Mouse (Mus musculus) kidney, adult 2 months (tissue): ENCODE data around the gene Ccdc82. TPM values are rescaled to one million over a fixed set of nuclear protein-coding genes. Genes with fewer than 3 reads are reported as not detected.

Experiments used
- DNase-seq: peaks from one replicate; pipeline ENCODE4 v3.0.0; 2021
- H3K27ac ChIP-seq: fragments of 200-500 bp; 2 replicates; pipeline ENCODE4 v1.5.1; 2012; ENCODE audit warnings: low read depth, low read length, control low read depth, inconsistent platforms; ENCODE audit not compliant: insufficient read depth
- H3K27me3 ChIP-seq: fragments of 200-500 bp; replicated peaks from 2 replicates; pipeline ENCODE4 v1.6.1; 2012; ENCODE audit warnings: mild to moderate bottlenecking, moderate library complexity, low read length, inconsistent platforms; ENCODE audit not compliant: control insufficient read depth, insufficient read depth
- H3K36me3 ChIP-seq: fragments of 200-500 bp; 2 replicates; pipeline ENCODE4 v1.6.1; 2012; ENCODE audit warnings: mild to moderate bottlenecking, moderate library complexity, low read length, inconsistent platforms; ENCODE audit not compliant: control insufficient read depth, insufficient read depth
- H3K4me1 ChIP-seq: fragments of 200-500 bp; 2 replicates; pipeline ENCODE4 v1.6.1; 2011; ENCODE audit warnings: low read length; ENCODE audit not compliant: control insufficient read depth, insufficient read depth
- H3K4me3 ChIP-seq: fragments of 200-500 bp; 2 replicates; pipeline ENCODE4 v1.5.1; 2011; ENCODE audit warnings: mild to moderate bottlenecking, low read depth, low read length, control low read depth; ENCODE audit not compliant: insufficient read depth
- CTCF ChIP-seq: fragments of 200-500 bp; conservative IDR thresholded peaks from 2 replicates; pipeline ENCODE4 v1.5.1; 2011; ENCODE audit warnings: low read depth, mild to moderate bottlenecking, control low read depth, low read length, moderate library complexity, mixed read lengths; ENCODE audit not compliant: insufficient read depth, insufficient read length
- POLR2A ChIP-seq: fragments of 200-500 bp; IDR thresholded peaks from one replicate; pipeline ENCODE4 v1.6.1; 2011; ENCODE audit warnings: low read depth, low read length, control low read depth
- WGBS: fragments of 180-500 bp; shearing (Covaris S2); methylation state at CpG from one replicate; pipeline ENCODE4 v1.1.7; 2018; 5-methylcytosine and 5-hydroxymethylcytosine counted together
- polyA plus RNA-seq: library from polyadenylated mRNA; depleted of rRNA; stranded (reverse); fragments of >200 nt; gene quantifications from 2 replicates; pipeline ENCODE4 v1.2.3, GENCODE M21; 2012; rRNA removed

Ccdc82 gene
- polyA plus RNA-seq, 1 experiment: 6.7 TPM

- H3K4me1 ChIP-seq: 0 out of 2 replicates have a peak, but pooled peaks cover 3% of the 10 kb centered on the region
- DNase-seq: no peak
- no peaks in the 10 kb centered on the region for H3K36me3 ChIP-seq
- H3K27ac ChIP-seq: no peak overlapping the region
- no peak overlapping the region for H3K4me3 ChIP-seq
- H3K27me3 ChIP-seq: no peaks in the 10 kb centered on the region
- no peak for TF ChIP-seq POLR2A
- 69% methylated on average over 5 of the region's 5 CpGs for WGBS
Measured at GRCm38 (mm10) chr9:13314577-13315004, 67.8 kb downstream of the Ccdc82 start.

GRCm38 (mm10) chr9:13315393-13315792 lies 68.6 kb downstream of the Ccdc82 start:
- 60% methylated on average over 5 of the region's 5 CpGs for WGBS
- no peak for TF ChIP-seq CTCF
- TF ChIP-seq POLR2A: no peak
- Histone ChIP-seq H3K36me3 (no peaks in the 10 kb centered on the region), H3K4me1 (0 out of 2 replicates have a peak, but pooled peaks cover 3% of the 10 kb centered on the region), H3K4me3 (no peak overlapping the region), H3K27me3 (no peaks in the 10 kb centered on the region), H3K27ac (peak overlapping the region; percentile 32; the same call in 1 of the 2 replicates)
- no peak for DNase-seq

- H3K4me3 ChIP-seq: no peak overlapping the region
- no peaks in the 10 kb centered on the region for H3K27me3 ChIP-seq
- WGBS: 81% methylated on average over 2 of the region's 2 CpGs
- H3K4me1 ChIP-seq: peaks cover 14% of the 10 kb centered on the region
- no peak overlapping the region for H3K27ac ChIP-seq
- DNase-seq: no peak
- H3K36me3 ChIP-seq: no peaks in the 10 kb centered on the region
- TF ChIP-seq POLR2A: no peak
- no peak for TF ChIP-seq CTCF
Measured at GRCm38 (mm10) chr9:13319566-13319965, 72.8 kb downstream of the Ccdc82 start.

GRCm38 (mm10) chr9:13320800-13321364 lies 74.1 kb downstream of the Ccdc82 start:
- Histone ChIP-seq H3K27me3 (no peaks in the 10 kb centered on the region), H3K4me1 (peaks cover 11% of the 10 kb centered on the region), H3K4me3 (no peak overlapping the region), H3K27ac (no peak overlapping the region), H3K36me3 (no peaks in the 10 kb centered on the region)
- WGBS: 79% methylated on average over 5 of the region's 5 CpGs
- TF ChIP-seq CTCF (no peak), POLR2A (no peak)
- no peak for DNase-seq

GRCm38 (mm10) chr9:13323074-13323473 lies 76.3 kb downstream of the Ccdc82 start:
- no peaks in the 10 kb centered on the region for H3K27me3 ChIP-seq
- 61% methylated on average over 2 of the region's 2 CpGs for whole genome bisulfite sequencing
- H3K4me3 ChIP-seq: no peak overlapping the region
- H3K27ac ChIP-seq: peak overlapping the region; percentile 95
- H3K4me1 ChIP-seq: peaks cover 11% of the 10 kb centered on the region
- no peak for TF ChIP-seq POLR2A
- TF ChIP-seq CTCF: no peak
- no peak for DNase-seq
- no peaks in the 10 kb centered on the region for H3K36me3 ChIP-seq

- peaks cover 11% of the 10 kb centered on the region for H3K4me1 ChIP-seq
- no peaks in the 10 kb centered on the region for H3K27me3 ChIP-seq
- peak overlapping the region; percentile 95 for H3K27ac ChIP-seq
- DNase-seq: peak; percentile 64
- no peaks in the 10 kb centered on the region for H3K36me3 ChIP-seq
- TF ChIP-seq POLR2A (no peak), CTCF (no peak)
- no peak overlapping the region for H3K4me3 ChIP-seq
- 22% methylated on average over 1 of the region's 1 CpGs for WGBS
Measured at GRCm38 (mm10) chr9:13323612-13324011, 76.9 kb downstream of the Ccdc82 start.

Other genes with a start within 250 kb of the Ccdc82 start
- gene Jrkl, start 1.1 kb upstream of the Ccdc82 start, polyA plus RNA-seq: 0.48 and 0.91 TPM in 2 replicates
- 4.6 and 4.8 TPM in 2 replicates for gene Maml2, start 51.0 kb downstream of the Ccdc82 start, polyA plus RNA-seq
- gene Gm17571, start 199.8 kb downstream of the Ccdc82 start, polyA plus RNA-seq: not detected in 2 replicates